Mouse (Mus musculus) cerebellum, postnatal 10 days (tissue): ENCODE data around the gene Olfr103.

Source experiments
- DNase-seq, 2 experiments: peaks; one replicate each; pipeline ENCODE4 v3.0.0; 2021; ENCODE audit warnings: mixed read lengths in 2 of 2

Gene Olfr103

DNA sequence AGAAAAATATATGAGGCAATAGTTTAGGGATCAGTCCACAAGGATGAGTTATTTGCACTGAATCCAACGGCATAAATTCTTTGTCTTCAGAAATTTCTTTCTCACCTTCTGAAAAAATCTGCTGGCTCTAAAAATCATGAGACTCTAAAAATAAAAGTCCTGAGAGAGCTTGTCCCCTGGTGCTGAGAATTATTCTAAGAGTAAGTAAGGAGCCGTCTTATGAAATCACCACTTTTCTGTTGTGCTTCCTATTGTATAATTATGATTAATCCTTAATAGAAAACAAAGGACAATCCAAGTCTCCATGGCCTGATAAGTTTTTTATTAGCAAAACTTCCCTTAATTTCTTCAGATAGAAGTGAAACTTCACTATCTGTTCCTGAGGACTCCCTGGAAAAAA lies at the start of gene Olfr103:
Gene Olfr103 (minus strand): TSS at position 101 of the 400 bp plus-strand sequence.
- DNase-seq: no peak

DNA sequence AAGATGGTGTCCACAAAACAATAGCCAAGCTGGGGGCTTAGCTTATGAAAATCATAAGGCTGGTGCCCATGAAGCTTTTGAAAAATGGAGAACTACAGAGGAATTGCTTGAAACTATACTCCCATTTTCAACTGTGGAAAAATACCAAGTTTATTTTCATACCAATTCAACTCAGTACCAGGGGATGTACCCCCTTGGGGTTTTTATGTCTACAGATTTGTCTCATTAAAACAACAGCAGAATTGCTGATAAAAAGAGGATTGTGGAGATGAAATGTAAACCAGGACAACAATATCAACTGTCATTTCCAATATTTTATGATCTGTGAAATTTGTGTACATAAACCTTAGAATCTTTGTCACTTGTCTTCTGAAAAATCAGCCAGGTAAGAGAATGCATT lies 39.2 kb upstream of the Olfr103 start, which contains the start of gene Olfr105-ps:
Gene Olfr105-ps (plus strand): TSS at position 301 of the 400 bp plus-strand sequence.
- DNase-seq: no peak

DNA sequence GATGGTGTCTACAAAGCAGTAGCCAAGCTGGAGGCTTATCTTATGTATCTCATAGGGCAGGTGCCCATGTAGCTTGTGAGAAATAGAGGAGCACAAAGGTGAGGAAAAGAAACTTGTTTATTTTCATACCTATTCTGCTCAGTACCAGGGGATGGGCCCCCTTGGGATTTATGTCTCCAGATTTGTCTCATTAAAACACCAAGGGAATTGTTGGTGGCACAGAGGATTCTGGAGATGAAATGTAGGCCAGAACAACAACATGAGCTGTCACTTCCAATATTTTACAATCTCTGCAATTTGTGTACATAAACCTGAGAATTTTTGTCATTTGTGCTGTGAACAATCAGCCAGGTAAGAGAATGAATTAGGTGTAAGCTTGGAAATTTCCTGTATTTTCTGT lies 19.8 kb upstream of the Olfr103 start, which contains the start of gene Olfr104-ps:
Gene Olfr104-ps (plus strand): TSS at position 301 of the 400 bp plus-strand sequence.
- no peak for DNase-seq

DNA sequence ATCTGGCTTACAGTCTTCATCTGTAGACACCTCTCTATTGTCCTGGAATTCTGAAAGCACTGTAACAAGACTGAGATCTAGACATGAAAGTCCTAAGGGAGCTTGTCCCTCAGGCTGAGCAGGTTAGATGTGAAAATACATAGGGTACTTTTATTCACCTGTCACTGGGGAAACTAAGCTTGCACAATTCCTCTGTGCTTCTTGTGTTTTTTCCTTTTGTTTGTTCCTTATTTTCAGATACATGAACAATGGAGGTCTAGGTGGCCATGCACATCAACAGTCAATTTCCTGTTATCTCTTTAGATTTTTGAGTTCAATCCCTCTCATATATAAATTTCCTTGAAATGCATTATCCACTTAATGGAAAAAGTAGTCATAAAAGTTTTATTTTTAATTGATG lies 22.5 kb downstream of the Olfr103 start, which contains the start of gene Olfr102:
Gene Olfr102 (minus strand): TSS at position 101 of the 400 bp plus-strand sequence.
- DNase-seq: no peak

DNA sequence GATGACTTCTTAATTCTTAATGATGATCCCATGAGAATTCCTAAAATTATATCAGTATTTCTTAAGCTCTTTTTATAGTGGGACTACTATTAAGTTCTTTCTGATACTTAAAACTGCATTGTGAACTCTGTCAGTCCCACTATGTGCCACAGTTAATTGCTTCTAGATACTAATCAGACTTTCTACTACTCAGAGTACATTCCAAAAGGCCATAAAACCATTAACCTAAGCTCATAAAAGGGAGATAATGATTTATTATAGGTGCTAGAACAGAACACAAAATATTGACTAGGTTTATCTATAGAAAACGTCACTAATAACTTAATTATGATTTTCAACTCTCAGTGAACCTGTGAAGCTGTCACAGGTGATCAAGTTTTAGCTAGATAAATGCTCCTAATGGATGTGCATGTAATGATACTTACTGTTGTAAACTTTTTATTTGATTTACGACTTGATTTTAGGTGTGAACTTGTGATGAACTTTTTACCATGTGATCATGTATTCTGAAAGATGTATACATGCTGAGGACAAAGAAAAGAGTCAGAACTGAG lies 29.3 kb downstream of the Olfr103 start:
- DNase-seq: no peak

DNA sequence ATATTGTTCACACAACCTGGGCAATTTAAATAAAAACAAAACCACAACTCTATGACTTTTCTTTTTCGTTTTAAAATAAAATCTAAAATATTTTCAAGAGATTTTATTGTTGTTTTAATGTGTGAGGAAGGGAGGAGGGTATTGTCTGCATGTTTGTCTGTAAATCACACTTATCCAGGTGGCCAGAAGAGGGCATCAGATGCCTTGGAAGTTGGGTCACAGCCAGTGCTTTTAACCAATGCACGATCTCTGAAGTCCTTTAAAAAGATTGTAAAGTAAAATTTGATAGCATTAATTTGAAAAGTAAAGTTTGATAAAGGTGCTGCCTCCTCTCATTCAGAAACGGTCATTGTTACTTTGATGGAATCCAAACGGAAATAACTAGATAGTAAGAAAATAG lies 31.0 kb downstream of the Olfr103 start:
- DNase-seq: peak; percentile 1 to 4

DNA sequence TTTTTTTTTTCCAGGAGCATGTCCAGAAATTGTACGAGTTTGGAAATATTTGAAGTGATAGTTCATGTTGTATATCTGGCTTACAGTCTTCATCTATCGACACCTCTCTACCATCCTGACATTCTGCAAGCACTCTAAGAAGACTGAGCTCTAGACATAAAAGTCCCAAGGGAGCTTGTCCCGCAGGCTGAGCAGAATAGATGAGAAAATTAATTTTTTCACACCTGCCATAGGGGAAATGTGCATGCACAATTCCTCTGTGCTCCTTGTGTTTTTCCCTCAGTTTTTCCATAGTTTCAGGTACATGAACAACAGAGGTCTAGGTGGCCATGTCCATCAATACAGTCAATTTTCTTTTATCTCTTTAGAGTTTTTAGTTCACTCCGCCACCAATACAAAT lies 35.3 kb downstream of the Olfr103 start, which contains the start of gene Olfr101:
Gene Olfr101 (minus strand): TSS at position 101 of the 400 bp plus-strand sequence.
- no peak for DNase-seq
